Mouse (Mus musculus): ENCODE measurements around the gene E130308A19Rik. TPM values are rescaled to one million over a fixed set of nuclear protein-coding genes. Genes with fewer than 3 reads are reported as not detected.

The E130308A19Rik gene
- total and polyA plus RNA-seq, 2 experiments from 2014 or later, result 22.6 to 24.9 TPM

DNA sequence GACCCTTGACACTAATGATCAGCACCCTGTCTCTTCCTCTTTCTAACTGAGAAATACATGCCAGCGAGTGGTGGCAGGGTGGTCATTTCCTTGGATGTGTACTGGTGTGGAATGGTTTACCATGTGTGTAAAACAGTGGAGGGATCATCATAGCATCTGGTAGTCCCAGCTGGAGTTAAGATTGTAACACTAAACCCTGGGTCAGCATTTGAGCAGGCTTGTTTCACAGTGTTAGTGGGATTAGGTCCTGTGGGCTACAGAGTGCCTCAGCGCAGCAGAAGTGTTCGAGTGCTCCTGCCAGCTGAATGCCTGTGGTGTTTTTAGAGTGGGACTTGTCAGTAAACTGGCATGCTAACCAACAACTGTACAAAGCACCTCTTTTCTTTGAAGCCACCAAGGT, 42.0 kb downstream of the E130308A19Rik start:
- no peaks in the 10 kb centered on the region for H3K27me3 ChIP-seq (ENCODE audit: insufficient read depth, low read length)
- DNase-seq (no peak), ATAC-seq (no peak)
- H3K27ac ChIP-seq (ENCODE audit: low read depth, low read length), result no peak overlapping the region
- H3K9me3 ChIP-seq (ENCODE audit: low read length), result no peaks in the 10 kb centered on the region
- no peak overlapping the region for H3K4me2 ChIP-seq (ENCODE audit: low read depth)
- 65% methylated on average over 3 of the region's 3 CpGs for WGBS
- H3K36me3 ChIP-seq (ENCODE audit: insufficient read depth), result no peaks in the 10 kb centered on the region
- no peak for TF ChIP-seq CTCF (IDR thresholded peaks at IDR 0.05; ENCODE audit: low read depth)
- no peak overlapping the region for H3K9ac ChIP-seq
- no peak overlapping the region for H3K4me3 ChIP-seq (ENCODE audit: low read depth, low read length)
- H3K4me1 ChIP-seq (ENCODE audit: insufficient read depth), result no peaks in the 10 kb centered on the region

DNA sequence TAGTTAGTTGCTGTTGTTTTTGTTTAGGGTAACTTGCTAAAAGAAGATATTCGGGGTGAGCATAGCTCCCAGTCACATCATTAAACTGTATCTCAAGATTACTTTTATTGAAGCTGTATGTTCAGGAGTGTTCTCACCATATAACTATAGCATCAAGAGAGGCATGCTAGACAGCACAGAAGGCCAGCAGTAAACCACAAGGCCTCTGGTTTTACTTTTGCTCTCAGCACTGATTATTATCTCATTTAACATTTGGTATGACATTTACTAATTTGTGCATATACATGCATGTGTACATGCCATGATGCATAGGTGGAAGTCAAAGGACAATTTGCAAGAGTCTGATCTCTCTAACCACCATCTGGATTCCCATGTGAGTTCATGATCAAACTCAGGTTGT, 43.1 kb downstream of the E130308A19Rik start:
- H3K36me3 ChIP-seq (ENCODE audit: insufficient read depth), result no peaks in the 10 kb centered on the region
- no peaks in the 10 kb centered on the region for H3K9me3 ChIP-seq (ENCODE audit: low read length)
- no peak for TF ChIP-seq CTCF (IDR thresholded peaks at IDR 0.05; ENCODE audit: low read depth)
- H3K9ac ChIP-seq, result no peak overlapping the region
- 98% methylated on average over 1 of the region's 1 CpGs for WGBS
- H3K4me3 ChIP-seq (ENCODE audit: low read depth, low read length), result no peak overlapping the region
- H3K27me3 ChIP-seq (ENCODE audit: insufficient read depth, low read length), result no peaks in the 10 kb centered on the region
- H3K27ac ChIP-seq (ENCODE audit: low read depth, low read length), result no peak overlapping the region
- ATAC-seq (no peak), DNase-seq (no peak)
- no peaks in the 10 kb centered on the region for H3K4me1 ChIP-seq (ENCODE audit: insufficient read depth)
- no peak overlapping the region for H3K4me2 ChIP-seq (ENCODE audit: low read depth)

DNA sequence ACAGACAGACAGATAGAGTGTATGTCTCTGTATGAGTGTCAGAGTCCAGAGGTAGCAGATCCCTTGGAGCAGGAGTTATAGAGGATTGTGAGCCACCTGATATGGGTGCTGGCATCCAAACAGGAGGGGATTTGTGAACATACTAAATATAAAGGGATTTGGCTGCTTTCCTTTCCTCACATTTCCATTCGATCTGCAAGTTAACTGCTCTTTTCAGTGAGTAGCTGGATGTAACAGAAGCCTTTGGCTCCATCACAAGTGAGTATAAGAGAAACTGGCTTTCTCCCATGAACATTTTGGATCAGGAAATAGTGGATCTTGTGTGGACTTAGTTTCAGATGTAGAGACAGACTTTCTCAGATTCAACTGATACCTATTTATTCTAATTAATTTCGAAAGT, 44.0 kb downstream of the E130308A19Rik start:
- H3K9me3 ChIP-seq (ENCODE audit: low read length), result no peaks in the 10 kb centered on the region
- no peaks in the 10 kb centered on the region for H3K4me1 ChIP-seq (ENCODE audit: insufficient read depth)
- H3K27ac ChIP-seq (ENCODE audit: low read depth, low read length), result no peak overlapping the region
- no peak overlapping the region for H3K9ac ChIP-seq
- ATAC-seq, result peak; percentile 34; the same call in 1 of the 2 replicates
- H3K27me3 ChIP-seq (ENCODE audit: insufficient read depth, low read length), result no peaks in the 10 kb centered on the region
- peak; percentile 70 for DNase-seq
- no peak for TF ChIP-seq CTCF (IDR thresholded peaks at IDR 0.05; ENCODE audit: low read depth)
- H3K36me3 ChIP-seq (ENCODE audit: insufficient read depth), result no peaks in the 10 kb centered on the region
- no peak overlapping the region for H3K4me3 ChIP-seq (ENCODE audit: low read depth, low read length)
- 41% methylated on average over 2 of the region's 2 CpGs for WGBS
- no peak overlapping the region for H3K4me2 ChIP-seq (ENCODE audit: low read depth)

DNA sequence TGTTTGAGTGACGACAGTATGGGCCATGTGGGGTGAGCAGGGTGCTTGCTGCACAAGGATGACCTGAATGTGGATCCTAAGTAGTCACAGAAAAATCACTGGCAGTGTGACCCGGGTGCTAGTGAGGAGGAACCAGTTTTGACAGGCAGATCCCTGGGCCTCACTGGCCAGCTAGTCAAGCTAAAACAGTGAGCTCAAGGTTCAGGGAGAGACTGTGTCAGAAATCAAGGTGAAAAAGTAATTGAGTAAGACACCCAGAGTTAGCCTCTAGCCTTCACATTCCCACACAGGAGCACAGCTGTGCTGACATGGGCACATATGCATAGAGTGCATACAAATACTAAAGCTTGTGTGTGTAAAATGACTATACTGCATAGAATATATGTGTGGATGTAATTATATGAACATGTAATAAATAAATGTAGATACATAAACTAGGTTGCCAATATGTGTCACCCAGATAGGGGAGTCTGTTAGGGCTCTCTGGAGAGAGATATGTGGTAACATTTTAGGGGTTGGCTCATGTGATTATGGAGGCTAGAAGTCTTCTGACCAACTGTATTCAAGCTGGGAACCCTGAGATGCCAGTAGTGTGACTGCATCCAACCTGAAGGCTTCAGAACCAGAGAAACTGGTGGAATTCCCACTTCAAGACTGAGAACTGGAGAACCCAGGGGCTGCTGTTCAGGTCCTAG, 47.6 kb downstream of the E130308A19Rik start:
- no peaks in the 10 kb centered on the region for H3K27me3 ChIP-seq (ENCODE audit: insufficient read depth, low read length)
- no peaks in the 10 kb centered on the region for H3K9me3 ChIP-seq (ENCODE audit: low read length)
- ATAC-seq (no peak), DNase-seq (no peak)
- no peak overlapping the region for H3K4me3 ChIP-seq (ENCODE audit: low read depth, low read length)
- H3K27ac ChIP-seq (ENCODE audit: low read depth, low read length), result no peak overlapping the region
- no peaks in the 10 kb centered on the region for H3K4me1 ChIP-seq (ENCODE audit: insufficient read depth)
- no peak overlapping the region for H3K4me2 ChIP-seq (ENCODE audit: low read depth)
- WGBS, result 91% methylated on average over 2 of the region's 2 CpGs
- H3K9ac ChIP-seq, result no peak overlapping the region
- no peaks in the 10 kb centered on the region for H3K36me3 ChIP-seq (ENCODE audit: insufficient read depth)
- TF ChIP-seq CTCF (IDR thresholded peaks at IDR 0.05; ENCODE audit: low read depth), result no peak

DNA sequence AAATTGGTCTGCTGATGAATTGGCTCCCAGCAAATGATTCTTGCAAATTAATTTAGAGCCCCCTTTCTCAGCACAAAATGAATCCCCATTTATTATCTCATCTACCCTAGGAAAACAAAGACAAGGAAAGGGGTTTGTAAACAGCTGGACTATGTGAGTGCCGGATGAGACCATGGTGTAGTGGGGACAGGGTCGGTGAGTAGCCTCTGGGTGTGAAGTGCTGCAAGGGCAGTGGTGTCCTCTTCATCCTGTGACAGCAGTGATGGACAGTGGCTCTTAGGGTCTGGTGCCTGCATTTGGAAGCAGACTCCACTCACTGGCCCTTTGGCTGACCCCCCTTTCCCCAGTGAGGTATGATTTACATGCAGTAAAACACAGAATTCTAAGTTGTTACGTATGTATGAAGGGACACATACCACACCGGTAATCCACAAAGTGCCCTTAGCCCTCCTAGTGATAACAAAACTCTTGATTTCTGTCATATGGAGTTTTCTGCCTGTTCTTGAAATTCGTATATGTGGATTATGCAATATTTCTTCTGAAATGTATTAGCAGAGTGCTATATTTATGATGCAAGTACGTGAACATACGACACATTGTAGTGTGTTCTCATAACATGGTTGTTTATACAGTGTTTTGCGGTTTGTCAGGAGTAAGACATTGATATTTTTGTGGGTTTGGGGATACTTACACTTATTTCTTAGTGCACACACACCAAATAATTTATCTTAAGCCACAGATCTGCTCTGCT, 49.1 kb downstream of the E130308A19Rik start:
- no peak for TF ChIP-seq CTCF (IDR thresholded peaks at IDR 0.05; ENCODE audit: low read depth)
- Histone ChIP-seq H3K27ac (ENCODE audit: low read depth, low read length) (no peak overlapping the region), H3K27me3 (ENCODE audit: insufficient read depth, low read length) (no peaks in the 10 kb centered on the region), H3K4me2 (ENCODE audit: low read depth) (no peak overlapping the region), H3K4me1 (ENCODE audit: insufficient read depth) (no peaks in the 10 kb centered on the region), H3K4me3 (ENCODE audit: low read depth, low read length) (no peak overlapping the region), H3K9me3 (ENCODE audit: low read length) (no peaks in the 10 kb centered on the region), H3K9ac (no peak overlapping the region), H3K36me3 (ENCODE audit: insufficient read depth) (no peaks in the 10 kb centered on the region)
- DNase-seq (no peak), ATAC-seq (no peak)
- 82% methylated on average over 8 of the region's 8 CpGs for WGBS

DNA sequence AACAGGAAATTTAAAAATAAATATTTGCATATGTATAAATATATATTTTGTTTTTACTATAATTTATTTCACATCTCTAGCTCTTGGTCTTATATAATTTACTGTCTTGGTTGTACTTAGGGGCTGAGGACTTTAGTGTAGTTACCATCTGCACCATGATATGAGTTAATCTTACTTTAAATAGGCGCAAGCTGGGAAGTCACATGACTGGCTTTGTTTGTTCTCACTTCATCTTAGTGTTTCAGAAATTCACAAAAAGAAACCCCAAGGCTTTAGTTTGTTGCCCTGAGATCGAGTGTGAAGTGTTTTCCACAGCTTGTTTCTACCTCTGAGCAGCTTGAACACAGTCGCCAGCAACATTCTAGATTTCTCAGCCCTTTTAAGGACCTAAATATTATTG, 49.7 kb downstream of the E130308A19Rik start:
- no peak for DNase-seq
- H3K4me3 ChIP-seq (ENCODE audit: low read depth, low read length), result no peak overlapping the region
- H3K4me2 ChIP-seq (ENCODE audit: low read depth), result no peak overlapping the region
- no peak overlapping the region for H3K27ac ChIP-seq (ENCODE audit: low read depth, low read length)
- no peak; the same call in 1 of the 2 replicates for ATAC-seq
- H3K9me3 ChIP-seq (ENCODE audit: low read length), result no peaks in the 10 kb centered on the region
- no peak overlapping the region for H3K9ac ChIP-seq
- 46% methylated on average over 3 of the region's 3 CpGs for WGBS
- H3K27me3 ChIP-seq (ENCODE audit: insufficient read depth, low read length), result no peaks in the 10 kb centered on the region
- no peaks in the 10 kb centered on the region for H3K36me3 ChIP-seq (ENCODE audit: insufficient read depth)
- no peak for TF ChIP-seq CTCF (IDR thresholded peaks at IDR 0.05; ENCODE audit: low read depth)
- no peaks in the 10 kb centered on the region for H3K4me1 ChIP-seq (ENCODE audit: insufficient read depth)

DNA sequence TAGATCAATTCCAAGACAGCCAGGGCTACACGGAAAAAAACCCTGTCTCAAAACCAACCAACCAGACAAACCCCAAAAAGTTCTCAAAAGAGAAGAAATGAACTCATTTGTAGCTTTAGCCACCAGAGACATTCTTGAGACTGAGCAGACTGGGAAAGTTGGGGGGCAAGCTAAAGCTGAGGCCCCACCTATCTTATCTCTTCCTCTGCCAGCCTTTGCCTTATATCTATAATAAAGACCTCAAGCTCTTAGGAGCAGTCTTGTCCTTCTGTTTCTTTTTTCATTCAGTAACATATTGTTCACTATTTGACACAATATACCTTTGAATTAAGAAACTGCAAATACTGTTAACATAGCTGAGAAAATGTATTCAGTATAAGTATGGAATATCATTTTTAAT, 55.4 kb downstream of the E130308A19Rik start:
- Histone ChIP-seq H3K9ac (no peak overlapping the region), H3K36me3 (ENCODE audit: insufficient read depth) (no peaks in the 10 kb centered on the region), H3K4me1 (ENCODE audit: insufficient read depth) (no peaks in the 10 kb centered on the region), H3K9me3 (ENCODE audit: low read length) (no peaks in the 10 kb centered on the region), H3K4me2 (ENCODE audit: low read depth) (no peak overlapping the region), H3K27ac (ENCODE audit: low read depth, low read length) (no peak overlapping the region), H3K27me3 (ENCODE audit: insufficient read depth, low read length) (no peaks in the 10 kb centered on the region), H3K4me3 (ENCODE audit: low read depth, low read length) (no peak overlapping the region)
- no peak for TF ChIP-seq CTCF (IDR thresholded peaks at IDR 0.05; ENCODE audit: low read depth)
- WGBS, result 97% methylated on average over 1 of the region's 1 CpGs
- ATAC-seq, result no peak
- no peak for DNase-seq
